Mouse (Mus musculus) ovary, adult 18-20 months (tissue): ENCODE results near the gene Olfr430.
"Not testable (repeated sequence)": the region's sequence is repeated elsewhere in the genome, so short reads cannot be mapped to it uniquely, and the experiment has no call there.

Experiments used
- DNase-seq: peaks from one replicate; pipeline ENCODE4 v3.0.0; 2022; ENCODE audit warnings: low spot score, mixed read lengths

The Olfr430 gene

DNA sequence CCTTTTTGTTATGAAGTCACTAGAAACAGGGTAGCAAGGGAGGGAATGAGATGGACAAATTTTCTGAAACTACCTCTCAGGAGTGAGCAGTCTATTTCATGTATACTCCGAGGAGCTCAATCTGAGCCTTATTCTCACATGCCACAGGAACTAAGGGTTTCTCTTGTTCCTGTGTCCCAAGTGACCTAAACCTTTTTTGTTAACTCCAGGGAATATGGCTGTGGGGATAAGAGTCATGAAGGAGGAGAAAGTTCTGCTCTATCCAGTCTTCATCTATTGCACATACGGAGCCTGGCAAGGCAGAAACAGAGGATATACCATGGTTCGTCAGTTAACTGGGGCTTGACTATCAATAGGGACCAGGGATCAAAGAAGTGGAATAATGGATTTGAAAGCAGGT is at the start of gene Olfr430:
Gene Olfr430, plus strand, starts transcription at position 301 of the 400 bp plus-strand sequence.
- no peak for DNase-seq

DNA sequence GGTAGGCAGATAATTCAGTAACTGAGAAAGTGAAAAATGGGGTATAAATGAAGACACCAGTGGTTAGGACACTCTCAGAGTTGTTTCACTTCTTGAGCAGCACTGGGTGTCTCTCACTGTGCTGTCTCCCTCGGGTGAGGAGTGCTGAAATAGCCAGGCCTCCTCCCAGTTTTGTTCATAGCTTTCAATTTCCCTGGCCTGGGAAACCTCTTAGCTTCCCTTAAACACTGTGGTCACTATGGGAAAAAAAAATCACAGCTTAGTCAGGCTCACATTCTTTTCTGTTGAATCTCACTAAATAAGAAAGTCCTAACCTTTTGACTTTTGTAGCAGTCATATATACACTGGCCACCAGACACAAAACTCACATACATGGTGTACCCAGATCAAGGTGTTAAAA is 34.7 kb upstream of the Olfr430 start, which contains the start of gene Ifi205:
Gene Ifi205, minus strand, starts transcription at position 113 of the 400 bp plus-strand sequence.
- DNase-seq: no peak

DNA sequence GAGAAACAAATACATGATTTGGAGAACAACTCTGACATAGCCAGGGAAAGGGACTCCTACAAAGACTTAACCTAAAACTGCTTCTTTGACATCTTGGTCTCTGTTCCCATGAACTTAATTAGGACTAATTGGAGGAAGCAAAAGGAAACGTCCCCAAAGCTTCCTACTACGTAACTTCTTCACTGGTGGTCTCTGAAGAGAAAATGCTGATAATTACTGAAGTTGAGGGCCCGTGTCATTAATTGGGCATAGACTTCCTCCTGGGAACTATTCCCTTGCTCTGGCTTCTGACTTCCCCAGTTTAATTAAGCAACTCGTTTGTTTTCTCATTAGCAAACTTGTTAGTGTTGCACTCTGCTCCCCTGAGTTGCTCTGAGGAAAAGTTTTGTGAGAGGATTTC is 30.6 kb upstream of the Olfr430 start:
- DNase-seq: no peak

DNA sequence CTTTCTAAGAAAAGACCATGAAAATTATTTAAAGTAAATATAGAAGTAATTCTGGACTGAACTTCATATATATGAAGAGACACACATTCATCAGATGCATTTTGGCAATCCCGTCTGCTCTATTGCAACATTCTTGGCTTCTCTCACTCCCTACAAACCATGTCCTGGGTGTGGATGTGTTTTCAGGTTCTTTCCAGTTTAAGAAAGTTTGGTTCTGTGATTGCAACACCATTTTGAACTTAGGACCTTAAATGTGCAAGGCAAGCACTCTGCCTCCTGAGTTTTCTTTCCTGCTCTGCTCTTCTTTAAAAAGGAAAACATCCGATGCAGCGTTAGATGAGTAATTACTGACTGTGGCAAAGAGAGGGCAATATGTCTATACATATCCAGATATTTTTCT is 27.9 kb upstream of the Olfr430 start:
- no peak for DNase-seq

DNA sequence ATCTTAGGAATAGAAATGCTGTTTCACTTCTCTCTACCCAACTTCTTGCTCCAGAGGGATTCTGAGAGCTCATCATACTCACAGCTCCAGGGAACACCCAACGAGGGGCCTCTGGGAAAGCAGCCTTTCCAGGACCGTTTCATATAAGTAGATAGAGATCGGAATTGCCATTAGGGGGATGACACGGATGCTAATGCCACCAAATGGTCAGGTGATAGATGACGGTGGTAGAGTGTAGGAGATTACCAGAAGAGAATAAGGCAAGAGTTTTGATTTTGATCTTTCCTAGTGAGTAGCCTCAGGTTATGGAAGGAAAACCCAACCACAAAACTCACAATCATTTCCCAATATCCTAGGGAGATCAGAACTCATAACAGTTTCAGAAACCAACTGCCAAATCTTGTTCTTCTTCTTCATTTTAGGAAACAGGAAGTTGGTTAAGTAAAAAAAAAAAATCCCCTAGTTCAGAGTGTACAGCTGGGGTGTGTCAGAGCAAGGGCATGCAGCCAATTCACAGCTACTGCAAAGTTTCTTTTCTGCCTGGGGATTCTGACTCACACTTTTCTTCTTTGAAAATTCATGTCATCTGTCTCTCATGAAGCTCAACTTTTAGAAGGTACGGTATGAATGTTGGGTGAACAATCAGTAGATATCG is 25.8 kb upstream of the Olfr430 start, which contains the start of gene Olfr433:
Gene Olfr433, plus strand, starts transcription at position 183 of the 655 bp plus-strand sequence.
- DNase-seq: peak; percentile 29

DNA sequence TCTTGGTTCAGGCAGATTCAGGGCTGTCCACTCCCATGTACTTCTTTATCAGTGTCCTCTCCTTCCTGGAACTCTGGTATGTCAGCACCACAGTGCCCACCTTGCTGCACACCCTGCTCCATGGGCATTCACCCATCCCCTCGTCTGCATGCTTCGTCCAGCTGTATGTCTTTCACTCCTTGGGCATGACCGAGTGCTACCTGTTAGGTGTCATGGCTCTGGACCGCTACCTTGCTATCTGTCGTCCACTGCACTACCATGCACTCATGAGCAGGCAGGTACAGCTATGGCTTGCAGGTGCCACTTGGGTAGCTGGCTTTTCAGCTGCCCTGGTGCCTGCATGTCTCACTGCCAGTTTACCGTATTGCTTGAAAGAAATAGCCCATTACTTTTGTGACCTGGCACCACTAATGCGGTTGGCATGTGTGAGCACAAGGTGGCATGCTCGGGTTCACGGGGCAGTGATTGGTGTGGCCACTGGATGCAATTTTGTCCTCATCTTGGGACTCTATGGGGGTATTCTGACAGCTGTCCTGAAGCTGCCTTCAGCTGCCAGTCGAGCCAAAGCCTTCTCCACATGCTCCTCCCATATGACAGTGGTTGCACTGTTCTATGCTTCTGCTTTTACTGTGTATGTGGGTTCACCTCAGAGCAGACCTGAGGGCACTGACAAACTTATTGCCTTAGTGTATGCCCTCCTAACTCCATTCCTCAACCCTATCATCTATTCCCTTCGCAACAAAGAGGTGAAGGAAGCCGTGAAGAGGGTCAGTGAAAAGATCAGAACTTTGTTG is 24.1 kb upstream of the Olfr430 start:
- not testable (repeated sequence) for DNase-seq

DNA sequence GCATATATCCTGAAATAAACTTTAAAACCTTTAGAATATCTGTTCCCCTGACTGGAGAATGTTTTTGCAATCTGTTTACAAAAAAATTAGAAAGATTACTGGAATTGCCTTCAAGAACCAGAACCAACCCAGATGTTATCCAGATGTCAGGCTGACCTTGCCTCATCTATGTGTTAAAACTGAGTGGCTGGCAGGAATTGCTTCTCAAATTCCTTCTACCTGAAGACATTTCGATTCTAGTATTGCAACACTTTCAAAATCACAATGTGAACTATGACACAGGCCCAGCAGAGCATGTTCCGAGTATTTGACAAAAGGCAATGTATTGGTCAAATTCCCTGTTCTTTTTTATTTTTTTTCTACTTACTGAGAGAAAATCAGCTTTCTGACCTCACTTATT is 22.0 kb upstream of the Olfr430 start:
- DNase-seq: no peak

DNA sequence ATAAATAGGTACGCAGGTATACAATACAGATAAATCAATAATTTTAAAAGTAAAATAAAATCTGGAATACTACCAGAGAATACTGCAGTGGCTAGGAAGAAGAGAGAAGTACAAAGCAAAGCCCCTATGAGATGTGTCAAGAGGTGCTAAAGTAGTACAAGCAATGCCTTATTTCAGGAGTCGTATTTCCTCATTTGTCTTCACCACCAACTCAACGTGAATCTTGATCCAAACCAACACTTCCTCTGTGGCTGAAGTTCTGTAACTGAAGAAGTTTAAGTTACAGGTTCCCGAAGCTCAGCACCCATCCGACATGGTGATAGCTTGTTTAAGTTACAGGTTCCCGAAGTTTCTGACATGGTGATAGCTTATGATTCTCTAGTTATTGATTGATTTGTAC is 18.2 kb upstream of the Olfr430 start:
- not testable (repeated sequence) for DNase-seq

DNA sequence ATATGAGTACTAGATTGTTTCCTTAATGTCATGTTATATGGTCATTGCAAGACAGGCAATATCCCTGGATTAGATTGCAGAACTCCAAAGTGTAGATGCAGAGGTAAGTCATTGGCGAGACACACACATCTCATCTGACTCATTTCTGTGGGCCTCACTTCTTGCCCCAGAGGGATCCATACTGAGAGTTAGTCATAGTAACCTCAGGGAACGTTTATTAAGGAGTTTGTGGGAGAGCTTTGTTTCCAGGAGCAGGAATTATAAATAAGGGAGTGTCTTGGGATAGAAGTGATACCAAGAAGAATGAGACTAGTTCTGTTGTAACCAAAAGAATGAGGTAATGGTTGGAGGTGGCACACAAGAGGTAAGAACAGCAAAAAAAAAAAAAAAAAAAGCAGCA is 17.5 kb upstream of the Olfr430 start, which contains the start of gene Olfr432:
Gene Olfr432, plus strand, starts transcription at position 313 of the 400 bp plus-strand sequence.
- DNase-seq: no peak

DNA sequence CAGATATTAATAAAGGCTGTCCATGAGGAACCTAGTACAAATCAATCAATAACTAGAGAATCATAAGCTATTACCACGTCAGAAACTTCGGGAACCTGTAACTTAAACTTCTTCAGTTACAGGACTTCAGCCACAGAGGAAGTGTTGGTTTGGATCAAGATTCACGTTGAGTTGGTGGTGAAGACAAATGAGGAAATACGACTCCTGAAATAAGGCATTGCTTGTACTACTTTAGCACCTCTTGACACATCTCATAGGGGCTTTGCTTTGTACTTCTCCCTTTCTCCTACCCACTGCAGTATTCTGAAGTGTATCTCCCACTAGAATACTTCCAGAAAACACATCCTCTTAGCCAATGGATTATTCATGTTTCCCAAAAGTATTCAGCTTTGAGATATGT is 17.0 kb upstream of the Olfr430 start:
- DNase-seq: not testable (repeated sequence)

DNA sequence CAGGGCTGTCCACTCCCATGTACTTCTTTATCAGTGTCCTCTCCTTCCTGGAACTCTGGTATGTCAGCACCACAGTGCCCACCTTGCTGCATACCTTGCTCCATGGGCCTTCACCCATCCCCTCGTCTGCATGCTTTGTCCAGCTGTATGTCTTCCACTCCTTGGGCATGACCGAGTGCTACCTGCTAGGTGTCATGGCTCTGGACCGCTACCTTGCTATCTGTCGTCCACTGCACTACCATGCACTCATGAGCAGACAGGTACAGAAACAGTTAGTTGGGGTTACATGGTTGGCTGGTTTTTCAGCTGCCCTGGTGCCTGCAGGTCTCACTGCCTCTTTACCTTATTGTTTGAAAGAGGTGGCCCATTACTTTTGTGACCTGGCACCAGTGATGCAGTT is 15.9 kb upstream of the Olfr430 start:
- DNase-seq: no peak

DNA sequence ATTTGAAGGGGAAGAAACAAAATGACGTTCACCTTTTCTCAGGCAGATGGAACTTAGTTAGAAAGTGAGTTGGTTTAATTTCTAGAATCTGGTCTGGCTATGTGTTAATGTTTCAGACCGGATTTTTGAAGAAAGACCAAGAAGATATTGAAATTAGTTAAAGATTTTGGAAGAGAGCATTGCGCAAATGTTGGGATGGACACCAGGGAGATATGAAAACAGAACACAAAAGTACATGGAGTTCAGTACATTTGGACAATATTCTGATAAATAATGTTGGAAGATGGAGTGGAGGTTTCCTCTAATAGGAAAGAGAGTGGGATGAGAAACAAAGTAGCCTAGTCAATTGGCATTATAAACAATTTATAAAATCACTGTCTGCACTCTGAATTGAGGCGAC is 14.9 kb upstream of the Olfr430 start:
- DNase-seq: no peak

DNA sequence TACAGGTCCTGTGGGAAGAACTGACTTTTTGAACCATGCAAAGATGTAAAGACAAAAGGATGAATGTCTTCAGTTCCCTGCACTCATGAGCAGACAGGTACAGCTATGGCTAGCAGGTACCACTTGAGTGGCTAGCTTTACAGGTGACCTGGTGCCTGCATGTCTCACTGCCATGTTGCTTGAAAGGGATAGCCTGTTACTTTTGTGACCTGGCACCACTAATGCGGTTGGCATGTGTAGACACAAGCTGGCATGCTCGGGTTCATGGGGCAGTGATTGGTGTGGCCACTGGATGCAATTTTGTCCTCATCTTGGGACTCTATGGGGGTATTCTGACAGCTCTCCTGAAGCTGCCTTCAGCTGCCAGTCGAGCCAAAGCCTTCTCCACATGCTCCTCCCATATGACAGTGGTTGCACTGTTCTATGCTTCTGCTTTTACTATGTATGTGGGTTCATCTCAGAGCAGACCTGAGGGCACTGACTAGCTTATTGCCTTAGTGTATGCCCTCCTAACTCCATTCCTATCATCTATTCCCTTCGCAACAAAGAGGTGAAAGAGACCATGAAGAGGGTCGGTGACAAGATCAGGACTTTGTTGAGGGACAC is 14.4 kb upstream of the Olfr430 start:
- DNase-seq: no peak

DNA sequence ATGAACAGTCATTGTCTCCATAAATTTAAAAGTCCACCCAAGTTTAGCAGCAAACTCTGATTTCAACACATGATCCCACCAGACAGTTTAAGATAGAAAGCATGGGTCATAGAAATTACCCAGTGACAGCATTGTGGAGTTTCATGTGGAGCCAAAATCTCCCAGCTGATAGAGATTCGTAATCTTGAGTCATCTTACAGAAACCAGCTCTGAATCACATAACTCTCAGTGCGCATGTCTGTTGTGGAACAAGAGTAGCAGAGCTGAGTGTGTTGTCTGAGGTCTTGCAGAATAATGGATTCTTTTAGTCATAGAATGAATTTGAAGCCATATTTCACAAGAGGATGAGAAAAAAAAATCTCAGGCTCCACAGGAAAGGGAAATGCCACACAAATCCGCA is 13.4 kb upstream of the Olfr430 start:
- DNase-seq: no peak

DNA sequence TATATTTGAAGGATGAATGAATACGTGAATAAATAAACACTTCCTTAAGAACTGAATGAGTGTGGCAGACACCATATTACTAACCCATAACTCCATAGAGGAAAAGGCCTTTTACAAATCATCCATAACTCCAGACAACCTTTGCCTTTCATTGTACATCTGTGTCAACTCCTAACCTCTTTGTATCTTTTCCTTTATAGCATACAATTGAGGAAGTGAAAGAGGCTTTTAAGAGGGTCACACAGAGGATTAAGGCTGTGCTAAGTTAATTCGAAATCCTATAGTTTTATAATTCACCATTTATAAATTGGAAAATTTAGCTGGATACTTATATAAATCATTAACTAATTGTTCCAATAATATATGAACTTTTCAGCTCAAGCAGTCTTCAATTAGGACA is 11.2 kb upstream of the Olfr430 start:
- DNase-seq: no peak

DNA sequence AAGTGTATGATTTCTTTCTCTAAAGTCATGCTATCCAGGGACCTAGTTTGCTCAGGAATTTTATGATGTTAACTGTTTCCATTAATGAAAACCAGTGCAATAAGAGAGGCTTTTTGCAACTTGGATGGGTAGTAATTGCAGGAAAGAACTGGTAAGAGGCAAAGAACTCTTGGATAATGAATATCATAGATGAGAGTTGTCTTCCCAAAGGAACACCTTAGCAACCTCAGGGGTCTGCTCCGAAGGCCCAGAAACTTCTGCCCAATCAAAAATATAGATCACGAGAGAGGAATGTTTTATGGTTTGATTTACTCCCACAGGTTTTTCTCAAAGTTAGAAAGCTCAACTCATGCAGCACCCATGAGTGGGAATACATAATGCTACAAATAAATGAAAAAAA is 17.6 kb downstream of the Olfr430 start, which contains the start of gene Olfr429:
Gene Olfr429, plus strand, starts transcription at position 301 of the 400 bp plus-strand sequence.
- DNase-seq: no peak

DNA sequence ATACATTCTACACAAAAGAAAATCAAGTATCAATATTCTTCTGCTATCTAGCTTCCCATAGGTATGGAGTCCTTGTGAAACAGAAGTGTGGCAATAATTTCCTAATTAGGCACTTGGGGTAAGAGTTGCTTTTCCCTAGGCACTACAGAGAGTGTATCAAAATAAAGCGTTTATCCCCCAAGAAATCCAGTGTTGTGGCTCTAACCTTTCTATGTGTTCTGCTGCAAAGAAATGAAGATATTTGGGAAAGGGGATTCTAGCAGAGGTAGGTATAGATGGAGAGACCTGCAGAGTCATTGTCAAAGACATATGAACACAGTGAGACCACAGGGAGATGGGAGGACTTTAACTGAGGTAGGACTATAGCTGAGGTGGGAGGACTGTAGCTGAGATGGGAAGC is 30.2 kb downstream of the Olfr430 start, which contains the start of gene Olfr427:
Gene Olfr427, plus strand, starts transcription at position 301 of the 400 bp plus-strand sequence.
- no peak for DNase-seq

DNA sequence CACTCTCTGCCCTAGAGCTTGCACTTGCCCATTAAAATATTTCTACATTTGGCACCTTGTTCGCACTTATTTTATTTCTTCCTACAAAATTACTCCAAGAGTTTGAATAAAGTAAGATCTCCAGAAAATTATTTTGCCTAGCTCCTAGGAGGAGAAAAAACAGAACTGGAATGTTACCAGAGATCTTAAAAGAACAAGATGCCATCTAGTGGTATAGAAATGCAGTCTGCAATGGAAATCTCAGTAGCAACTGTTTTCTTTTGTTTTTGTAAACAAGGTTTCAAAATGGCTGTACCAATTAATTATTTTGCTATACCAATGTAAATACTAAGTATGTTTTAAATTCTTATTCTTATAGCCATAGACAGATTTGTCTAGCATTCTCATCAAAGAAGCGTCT is 37.3 kb downstream of the Olfr430 start:
- no peak for DNase-seq

DNA sequence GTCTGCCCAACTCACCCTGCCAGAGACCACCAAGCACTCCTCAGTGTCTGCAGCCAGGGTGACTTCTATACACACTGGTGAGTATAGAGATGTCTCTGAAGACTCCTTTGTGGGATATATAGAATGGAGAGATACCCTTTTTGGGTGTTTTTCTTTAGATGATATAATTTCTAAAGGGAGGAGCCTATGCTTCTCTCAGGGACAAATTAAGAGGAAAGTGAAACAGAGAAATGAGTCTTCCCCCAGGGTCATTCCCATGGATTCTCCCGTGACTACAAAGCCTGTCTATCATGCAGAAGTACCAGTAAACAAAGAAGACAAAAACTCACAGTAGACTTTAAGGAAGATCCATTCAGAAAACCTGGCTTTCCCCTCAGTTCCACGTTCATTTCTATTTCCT is 54.7 kb downstream of the Olfr430 start, which contains the start of gene Olfr231:
Gene Olfr231, minus strand, starts transcription at position 101 of the 400 bp plus-strand sequence.
- DNase-seq: no peak
